Mouse (Mus musculus) heart, embryonic 11.5 days (tissue): ENCODE data around the gene Gm21060. TPM values are rescaled to one million over a fixed set of nuclear protein-coding genes. Genes with fewer than 3 reads are reported as not detected.
"Not testable (repeated sequence)": the region's sequence is repeated elsewhere in the genome, so short reads cannot be mapped to it uniquely, and the experiment has no call there.

Experiments
- ATAC-seq: fragments of 200-750 bp; cut with Nextera tagmentation; replicated peaks from 2 replicates; pipeline ENCODE4 v1.8.0; 2017; ENCODE audit warnings: moderate library complexity; ENCODE audit not compliant: insufficient number of reproducible peaks, low FRiP score, low TSS enrichment
- H3K27ac ChIP-seq: fragments of 300-500 bp; sonication (generic); 2 replicates; pipeline ENCODE4 v1.5.1; 2014; ENCODE audit warnings: mild to moderate bottlenecking, low read depth, low read length
- H3K27me3 ChIP-seq: fragments of 300-500 bp; sonication (generic); 2 replicates; pipeline ENCODE4 v1.6.1; 2014; ENCODE audit warnings: mild to moderate bottlenecking, low read length, mixed read lengths; ENCODE audit not compliant: control insufficient read depth, insufficient read depth
- H3K36me3 ChIP-seq: fragments of 300-500 bp; sonication (generic); 2 replicates; pipeline ENCODE4 v1.6.1; 2014; ENCODE audit warnings: mild to moderate bottlenecking, low read length, moderate library complexity, mixed read lengths; ENCODE audit not compliant: control insufficient read depth, insufficient read depth
- H3K4me1 ChIP-seq: fragments of 300-500 bp; sonication (generic); 2 replicates; pipeline ENCODE4 v1.6.1; 2014; ENCODE audit warnings: low read length; ENCODE audit not compliant: control insufficient read depth, insufficient read depth
- H3K4me2 ChIP-seq: fragments of 300-500 bp; sonication (generic); 2 replicates; pipeline ENCODE4 v1.6.1; 2014; ENCODE audit warnings: mild to moderate bottlenecking, moderate library complexity
- H3K4me3 ChIP-seq: fragments of 300-500 bp; sonication (generic); 2 replicates; pipeline ENCODE4 v1.5.1; 2014; ENCODE audit warnings: low read depth, low read length
- H3K9ac ChIP-seq: fragments of 300-500 bp; sonication (generic); 2 replicates; pipeline ENCODE4 v1.6.1; 2014; ENCODE audit warnings: mild to moderate bottlenecking, low read depth, low read length, moderate library complexity
- H3K9me3 ChIP-seq: fragments of 300-500 bp; sonication (generic); replicated peaks from 2 replicates; pipeline ENCODE4 v1.6.1; 2016; ENCODE audit warnings: low read length; ENCODE audit not compliant: control insufficient read depth
- WGBS: fragments of 180-500 bp; shearing (Covaris S2); extraction: QIAGEN DNeasy Blood & Tissue Kit; methylation state at CpG from one replicate; pipeline ENCODE4 v1.1.7; 2014; ENCODE audit not compliant: insufficient replicate concordance; 5-methylcytosine and 5-hydroxymethylcytosine counted together
- polyA plus RNA-seq: library from polyadenylated mRNA; unstranded; fragments of >200 nt; fragmentation: Nextera tagmentation; extraction: Ambion mirVana; gene quantifications from 2 replicates; pipeline ENCODE4 v1.2.1, GENCODE M21; 2014

Gene Gm21060
- not detected in 2 replicates for polyA plus RNA-seq

GRCm38 (mm10) chr19:61296969-61297368 lies at the start of gene Gm21060:
Gene Gm21060, minus strand, starts transcription at chr19:61297069.
- Histone ChIP-seq H3K4me1 (no peaks in the 10 kb centered on the region), H3K9me3 (no peaks in the 10 kb centered on the region), H3K36me3 (no peaks in the 10 kb centered on the region), H3K4me2 (no peak within 1 kb of the TSS), H3K9ac (no peak within 1 kb of the TSS), H3K27me3 (no peaks in the 10 kb centered on the region), H3K27ac (no peak within 1 kb of the TSS), H3K4me3 (no peak within 1 kb of the TSS)
- 77% methylated on average over 2 of the region's 2 CpGs for WGBS
- ATAC-seq: no peak

DNA sequence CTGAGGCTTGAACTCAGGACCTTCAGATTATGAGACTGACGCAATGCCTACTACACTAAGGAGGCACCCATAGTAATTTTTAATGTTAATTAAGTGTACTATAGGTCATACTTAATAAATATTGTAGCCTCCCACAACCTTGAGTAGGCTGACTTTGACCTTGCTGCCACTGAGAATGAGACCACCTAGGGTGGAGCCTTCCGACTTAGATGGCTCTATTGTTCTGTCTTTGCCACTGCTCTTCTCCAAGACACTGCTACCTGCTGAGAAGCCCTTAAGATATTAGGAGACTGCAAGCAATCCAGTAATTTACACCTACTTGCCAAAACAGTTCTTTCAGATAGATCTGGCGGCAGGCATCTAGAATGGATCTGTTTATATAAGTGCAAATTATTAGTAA lies 24.0 kb upstream of the Gm21060 start:
- not testable (repeated sequence) for H3K27ac ChIP-seq, ATAC-seq, H3K4me3 ChIP-seq, H3K9ac ChIP-seq, H3K27me3 ChIP-seq, H3K4me2 ChIP-seq, H3K4me1 ChIP-seq, H3K9me3 ChIP-seq, H3K36me3 ChIP-seq
- 61% methylated on average over 3 of the region's 3 CpGs for WGBS

GRCm38 (mm10) chr19:61313185-61313584 lies 16.3 kb upstream of the Gm21060 start:
- not testable (repeated sequence) for H3K9me3 ChIP-seq, ATAC-seq
- 34% methylated on average over 11 of the region's 11 CpGs for whole genome bisulfite sequencing

GRCm38 (mm10) chr19:61312400-61312799 lies 15.5 kb upstream of the Gm21060 start:
- H3K4me3 ChIP-seq, H3K9ac ChIP-seq, H3K36me3 ChIP-seq, ATAC-seq, H3K4me2 ChIP-seq, H3K27me3 ChIP-seq, H3K9me3 ChIP-seq, H3K4me1 ChIP-seq, H3K27ac ChIP-seq: not testable (repeated sequence)
- WGBS: 84% methylated on average over 10 of the region's 10 CpGs

More at GRCm38 (mm10) chr19:61313185-61313584, 16.3 kb upstream of the Gm21060 start:
- not testable (repeated sequence) for H3K27ac ChIP-seq, H3K36me3 ChIP-seq, H3K4me2 ChIP-seq, H3K4me1 ChIP-seq, H3K27me3 ChIP-seq, H3K4me3 ChIP-seq, H3K9ac ChIP-seq

DNA sequence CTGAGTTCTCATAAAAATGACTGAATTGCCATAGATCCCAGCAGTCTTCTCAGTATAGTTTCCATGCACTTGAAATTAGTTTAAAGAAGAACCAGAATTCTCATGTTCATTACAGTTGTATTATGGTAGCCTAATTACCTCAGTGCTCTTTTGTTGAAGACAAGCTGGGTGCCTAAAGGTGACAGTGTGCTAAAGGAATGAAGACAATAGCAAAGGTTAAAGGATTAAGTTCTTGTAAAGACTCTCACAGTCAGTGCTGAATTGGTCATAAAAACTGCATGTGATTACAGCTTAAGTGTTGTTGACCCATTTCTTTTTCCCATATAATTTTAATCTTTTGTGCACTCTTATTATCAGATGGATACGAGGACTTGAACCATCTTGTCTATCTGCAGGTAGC lies 11.2 kb upstream of the Gm21060 start:
- H3K4me1 ChIP-seq, H3K36me3 ChIP-seq, H3K27ac ChIP-seq, H3K27me3 ChIP-seq, H3K4me3 ChIP-seq, H3K9ac ChIP-seq, ATAC-seq, H3K4me2 ChIP-seq, H3K9me3 ChIP-seq: not testable (repeated sequence)
- WGBS: 40% methylated on average over 1 of the region's 1 CpGs

GRCm38 (mm10) chr19:61285033-61285432 lies 11.8 kb downstream of the Gm21060 start:
- not testable (repeated sequence) for H3K4me1 ChIP-seq, H3K4me2 ChIP-seq, H3K27me3 ChIP-seq, ATAC-seq, H3K9ac ChIP-seq, H3K36me3 ChIP-seq, H3K9me3 ChIP-seq, H3K27ac ChIP-seq, H3K4me3 ChIP-seq
- WGBS: 83% methylated on average over 4 of the region's 4 CpGs

- H3K36me3 ChIP-seq: no peaks in the 10 kb centered on the region
- 52% methylated on average over 1 of the region's 1 CpGs for WGBS
These were observed 13.3 kb downstream of the Gm21060 start for GRCm38 (mm10) chr19:61283581-61283980.

DNA sequence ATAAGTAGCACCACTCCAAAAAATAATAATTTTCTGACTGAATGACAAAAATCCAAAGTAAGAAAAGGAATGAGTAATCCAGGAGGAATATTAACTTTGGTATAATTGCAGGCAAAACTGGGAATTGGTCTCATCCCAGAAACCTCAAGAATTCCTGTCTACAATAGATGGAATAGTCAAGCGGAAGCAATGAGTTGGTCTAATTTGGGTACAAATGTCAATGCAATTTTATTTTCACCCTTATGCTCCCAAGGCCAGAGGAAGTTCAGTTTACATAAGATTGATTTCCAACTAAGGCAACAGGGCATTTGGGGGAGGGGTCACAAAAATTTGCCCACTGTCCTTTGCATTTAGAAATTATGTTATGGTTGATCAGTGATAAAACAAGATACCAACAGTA lies 21.4 kb downstream of the Gm21060 start:
- Histone ChIP-seq H3K27me3 (no peaks in the 10 kb centered on the region), H3K27ac (no peak overlapping the region), H3K9me3 (no peaks in the 10 kb centered on the region), H3K4me1 (no peaks in the 10 kb centered on the region), H3K9ac (no peak overlapping the region), H3K4me3 (no peak overlapping the region), H3K4me2 (no peak overlapping the region), H3K36me3 (no peaks in the 10 kb centered on the region)
- WGBS: 81% methylated on average over 1 of the region's 1 CpGs
- no peak for ATAC-seq

More at GRCm38 (mm10) chr19:61283581-61283980, 13.3 kb downstream of the Gm21060 start:
- H3K9me3 ChIP-seq: no peaks in the 10 kb centered on the region
- no peaks in the 10 kb centered on the region for H3K4me1 ChIP-seq
- H3K9ac ChIP-seq: no peak overlapping the region
- H3K4me2 ChIP-seq: no peak overlapping the region
- H3K27me3 ChIP-seq: no peaks in the 10 kb centered on the region
- H3K27ac ChIP-seq: no peak overlapping the region
- ATAC-seq: no peak
- H3K4me3 ChIP-seq: no peak overlapping the region

- 26% methylated on average over 11 of the region's 11 CpGs for WGBS
- H3K4me1 ChIP-seq, H3K36me3 ChIP-seq, H3K27me3 ChIP-seq, H3K27ac ChIP-seq, ATAC-seq, H3K9ac ChIP-seq, H3K9me3 ChIP-seq, H3K4me2 ChIP-seq, H3K4me3 ChIP-seq: not testable (repeated sequence)
These were observed 27.7 kb downstream of the Gm21060 start for GRCm38 (mm10) chr19:61269141-61269540.
